Mouse (Mus musculus) stomach, postnatal 0 days (tissue): ENCODE measurements around the gene Tnfrsf4. TPM values are rescaled to one million over a fixed set of nuclear protein-coding genes. Genes with fewer than 3 reads are reported as not detected.
A peak's percentile ranks its signal among the peaks of the same experiment; 100 is the strongest.

Source experiments
- ATAC-seq: fragments of 200-750 bp; cut with Nextera tagmentation; 2 replicates; pipeline ENCODE4 v1.8.0; 2017; ENCODE audit not compliant: low FRiP score, low TSS enrichment
- DNase-seq: peaks from one replicate; pipeline ENCODE4 v3.0.0-alpha.2; 2016; ENCODE audit warnings: low spot score
- H3K27ac ChIP-seq: fragments of 300-500 bp; sonication (generic); replicated peaks from 2 replicates; pipeline ENCODE4 v1.5.1; 2014; ENCODE audit warnings: mild to moderate bottlenecking, control low read depth
- H3K27me3 ChIP-seq: fragments of 300-500 bp; sonication (generic); 2 replicates; pipeline ENCODE4 v1.6.1; 2014; ENCODE audit warnings: low read length; ENCODE audit not compliant: control insufficient read depth, insufficient read depth
- H3K36me3 ChIP-seq: fragments of 300-500 bp; sonication (generic); 2 replicates; pipeline ENCODE4 v1.6.1; 2014; ENCODE audit warnings: low read length, mixed read lengths; ENCODE audit not compliant: control insufficient read depth, insufficient read depth
- H3K4me1 ChIP-seq: fragments of 300-500 bp; sonication (generic); replicated peaks from 2 replicates; pipeline ENCODE4 v1.6.1; 2014; ENCODE audit warnings: antibody characterized with exemption; ENCODE audit not compliant: control insufficient read depth, insufficient read depth
- H3K4me2 ChIP-seq: fragments of 300-500 bp; sonication (generic); replicated peaks from 2 replicates; pipeline ENCODE4 v1.6.1; 2014; ENCODE audit warnings: low read depth, mild to moderate bottlenecking, control low read depth, moderate library complexity
- H3K4me3 ChIP-seq: fragments of 300-500 bp; sonication (generic); 2 replicates; pipeline ENCODE4 v1.5.1; 2014; ENCODE audit warnings: low read depth, low read length, control low read depth
- H3K9ac ChIP-seq: fragments of 300-500 bp; sonication (generic); 2 replicates; pipeline ENCODE4 v1.6.1; 2014; ENCODE audit warnings: mild to moderate bottlenecking, low read length, control low read depth, mixed read lengths
- H3K9me3 ChIP-seq: fragments of 300-500 bp; sonication (generic); 2 replicates; pipeline ENCODE4 v1.6.1; 2016; ENCODE audit warnings: low read length; ENCODE audit not compliant: control insufficient read depth
- CTCF ChIP-seq: IDR thresholded peaks from 2 replicates; pipeline ENCODE4 v1.5.1; 2016; ENCODE audit warnings: antibody characterized with exemption, low read depth, mild to moderate bottlenecking, moderate library complexity
- EP300 ChIP-seq: optimal IDR thresholded peaks from 2 replicates; pipeline ENCODE3; 2016; ENCODE audit warnings: antibody characterized with exemption
- WGBS: fragments of 180-500 bp; shearing (Covaris S2); extraction: QIAGEN DNeasy Blood & Tissue Kit; methylation state at CpG from one replicate; pipeline ENCODE4 v1.1.7; 2014; 5-methylcytosine and 5-hydroxymethylcytosine counted together
- polyA plus RNA-seq: library from polyadenylated mRNA; unstranded; fragments of >200 nt; fragmentation: Nextera tagmentation; extraction: Ambion mirVana; gene quantifications from 2 replicates; pipeline ENCODE4 v1.2.1, GENCODE M21; 2015

Gene Tnfrsf4
- polyA plus RNA-seq, 1 experiment from 2014 or later, result 0.21 TPM

DNA sequence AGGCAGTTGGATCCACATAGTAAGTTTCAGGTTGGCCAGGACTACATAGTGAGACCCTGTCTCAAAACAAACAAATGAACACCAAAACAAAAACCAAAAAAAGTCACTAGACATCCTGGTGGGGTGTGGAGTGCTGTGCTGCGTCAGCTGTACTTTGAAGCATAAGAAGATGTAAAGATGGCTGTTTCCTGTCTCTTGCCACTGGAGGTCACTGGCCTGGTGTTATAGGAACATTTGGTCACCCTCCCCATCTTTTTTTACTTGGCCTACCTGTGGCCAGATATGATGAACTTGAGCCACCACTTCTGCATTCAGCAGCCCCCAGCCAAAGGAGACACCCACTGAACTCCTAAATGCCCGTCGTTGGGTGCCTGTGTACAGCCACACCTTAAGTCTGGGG, 7.7 kb downstream of the Tnfrsf4 start:
- no peak overlapping the region for H3K4me2 ChIP-seq
- H3K27ac ChIP-seq, result no peak overlapping the region
- H3K36me3 ChIP-seq, result no peaks in the 10 kb centered on the region
- no peaks in the 10 kb centered on the region for H3K27me3 ChIP-seq
- WGBS, result 52% methylated on average over 3 of the region's 3 CpGs
- no peaks in the 10 kb centered on the region for H3K4me1 ChIP-seq
- TF ChIP-seq CTCF (no peak), EP300 (no peak)
- H3K4me3 ChIP-seq, result no peak overlapping the region
- no peaks in the 10 kb centered on the region for H3K9me3 ChIP-seq
- H3K9ac ChIP-seq, result no peak overlapping the region
- no peak for ATAC-seq
- DNase-seq, result no peak

DNA sequence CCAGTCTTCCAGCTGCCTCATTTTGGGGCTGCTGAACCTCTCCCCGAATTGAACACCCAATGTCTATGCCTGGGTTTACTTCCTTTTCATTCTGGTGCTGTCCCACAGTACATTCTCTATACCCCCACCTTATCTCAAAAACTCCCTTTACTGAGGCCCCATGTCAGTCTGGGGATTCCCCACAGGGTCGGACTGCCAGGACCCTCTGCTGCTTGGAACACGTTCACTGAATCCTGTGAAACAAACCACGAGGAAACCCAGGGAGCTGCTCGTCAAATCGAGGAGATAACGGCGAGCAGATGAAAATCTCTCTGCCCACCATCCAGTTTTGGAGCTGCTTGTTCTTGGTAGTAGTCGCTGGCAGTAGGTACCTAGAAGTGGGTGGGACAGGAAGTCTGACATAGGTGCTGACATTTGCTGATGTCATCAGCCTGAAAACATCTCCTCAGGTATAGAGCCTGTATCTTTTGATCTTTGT, 8.3 kb downstream of the Tnfrsf4 start:
- Histone ChIP-seq H3K4me1 (no peaks in the 10 kb centered on the region), H3K4me2 (no peak overlapping the region), H3K9me3 (no peaks in the 10 kb centered on the region), H3K9ac (no peak overlapping the region), H3K27me3 (no peaks in the 10 kb centered on the region), H3K27ac (no peak overlapping the region), H3K36me3 (no peaks in the 10 kb centered on the region), H3K4me3 (no peak overlapping the region)
- ATAC-seq (no peak), DNase-seq (no peak)
- TF ChIP-seq EP300 (no peak), CTCF (no peak)
- 50% methylated on average over 9 of the region's 9 CpGs for WGBS

DNA sequence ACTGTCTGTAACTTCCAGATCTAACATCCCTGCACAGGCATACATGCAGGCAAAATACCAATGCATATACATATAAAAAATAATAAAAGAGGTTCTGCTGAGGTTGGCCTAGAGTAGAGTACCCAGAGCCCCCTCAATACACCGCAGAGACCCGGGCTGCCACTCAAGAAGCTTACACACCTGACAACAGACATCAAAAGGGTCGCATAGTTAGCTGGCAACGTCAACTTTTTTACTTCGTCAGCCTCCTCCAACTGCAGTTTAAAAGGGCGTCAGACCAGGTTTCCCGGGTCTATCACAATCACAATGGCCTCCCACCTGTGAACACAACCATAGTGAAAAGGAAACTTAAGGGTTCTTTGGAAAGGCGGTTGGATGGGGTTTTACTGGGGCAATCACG, 9.9 kb downstream of the Tnfrsf4 start:
- WGBS, result 78% methylated on average over 9 of the region's 9 CpGs
- TF ChIP-seq CTCF (no peak), EP300 (no peak)
- no peak for DNase-seq

DNA sequence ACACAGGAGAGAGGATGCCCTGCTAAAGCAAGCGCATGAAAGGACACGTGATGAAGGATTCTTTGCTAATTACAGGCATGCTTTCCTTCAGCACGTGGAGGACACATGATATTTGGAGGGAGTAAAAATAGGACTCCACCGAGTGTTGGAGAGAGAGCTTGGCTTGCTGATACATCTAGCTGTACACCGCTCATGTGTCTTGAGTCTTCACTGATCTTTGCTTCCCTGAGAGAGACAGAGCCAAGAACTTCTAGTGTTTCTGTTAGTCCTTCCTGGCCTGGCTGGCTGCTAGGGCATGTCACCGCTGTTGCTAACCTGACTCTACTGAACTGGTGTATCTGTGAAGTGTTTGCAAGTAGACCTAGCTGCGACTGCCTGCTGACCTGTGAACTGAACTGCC, 10.5 kb downstream of the Tnfrsf4 start:
- Histone ChIP-seq H3K4me3 (no peak overlapping the region), H3K4me1 (no peaks in the 10 kb centered on the region), H3K9ac (no peak overlapping the region), H3K4me2 (no peak overlapping the region), H3K27me3 (no peaks in the 10 kb centered on the region), H3K9me3 (no peaks in the 10 kb centered on the region), H3K27ac (no peak overlapping the region), H3K36me3 (no peaks in the 10 kb centered on the region)
- ATAC-seq (no peak), DNase-seq (no peak)
- TF ChIP-seq EP300, result no peak
- TF ChIP-seq CTCF, result no peak
- WGBS, result 92% methylated on average over 7 of the region's 7 CpGs

More for the DNA sequence above, 9.9 kb downstream of the Tnfrsf4 start:
- Histone ChIP-seq H3K27me3 (no peaks in the 10 kb centered on the region), H3K4me1 (no peaks in the 10 kb centered on the region), H3K9me3 (no peaks in the 10 kb centered on the region), H3K4me2 (no peak overlapping the region), H3K36me3 (no peaks in the 10 kb centered on the region), H3K4me3 (no peak overlapping the region), H3K27ac (no peak overlapping the region), H3K9ac (no peak overlapping the region)
- ATAC-seq, result no peak

DNA sequence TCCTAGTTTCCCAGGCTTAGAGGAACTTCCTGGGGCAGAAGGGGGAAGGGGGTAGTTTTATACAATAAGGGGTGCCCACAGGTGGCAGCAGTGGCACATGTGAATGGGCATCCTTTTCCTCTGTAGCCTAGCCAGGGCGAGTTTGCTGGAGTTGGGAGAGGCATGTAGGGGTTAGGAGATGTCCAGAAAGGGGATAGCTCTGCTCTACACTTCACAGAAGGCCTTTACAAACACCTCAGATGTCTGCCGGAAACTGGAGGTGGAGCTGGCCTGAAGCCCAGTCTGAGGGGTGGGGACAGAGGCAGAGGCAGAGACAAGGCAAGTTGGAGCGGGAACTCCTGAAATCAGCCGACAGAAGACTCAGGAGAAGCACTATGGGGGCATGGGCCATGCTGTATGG, 12.4 kb downstream of the Tnfrsf4 start, which contains the start of gene Tnfrsf18:
TSS of gene Tnfrsf18 (plus strand) at position 152 of the 400 bp plus-strand sequence.
- Histone ChIP-seq H3K9ac (peak within 1 kb of the TSS; percentile 8; the same call in 1 of the 2 replicates), H3K27ac (peak within 1 kb of the TSS; percentile 65), H3K9me3 (no peaks in the 10 kb centered on the region), H3K4me1 (peaks cover 5% of the 10 kb centered on the region), H3K36me3 (no peaks in the 10 kb centered on the region), H3K4me2 (peak within 1 kb of the TSS; percentile 17; the same call in 1 of the 2 replicates), H3K27me3 (no peaks in the 10 kb centered on the region), H3K4me3 (no peak within 1 kb of the TSS)
- DNase-seq, result peak; percentile 79
- WGBS, result 20% methylated on average over 4 of the region's 4 CpGs
- peak; percentile 48 for TF ChIP-seq CTCF
- TF ChIP-seq EP300, result no peak
- peak; percentile 52 for ATAC-seq

DNA sequence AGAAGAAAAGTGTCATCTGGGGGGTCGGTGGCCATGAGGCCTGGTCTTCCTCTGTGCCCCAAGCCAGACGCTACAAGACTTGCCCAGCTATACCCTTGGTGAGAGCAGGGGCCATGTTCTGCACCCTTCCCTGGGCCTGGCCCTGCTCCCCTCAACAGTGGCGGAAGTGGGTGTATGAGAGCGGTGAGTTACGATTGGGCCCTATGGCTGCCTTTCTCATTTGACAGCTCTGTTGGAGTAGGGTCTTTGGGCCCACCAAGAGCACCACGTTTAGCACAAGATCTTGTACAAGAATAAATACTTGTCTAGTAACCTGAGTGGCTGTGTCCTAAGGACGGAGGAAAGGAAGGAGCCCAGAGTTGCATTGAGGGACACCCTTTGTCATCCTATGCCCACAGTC, 14.9 kb downstream of the Tnfrsf4 start:
- Histone ChIP-seq H3K4me2 (no peak overlapping the region), H3K9me3 (no peaks in the 10 kb centered on the region), H3K9ac (no peak overlapping the region), H3K4me1 (peaks cover 10% of the 10 kb centered on the region), H3K27me3 (no peaks in the 10 kb centered on the region), H3K36me3 (no peaks in the 10 kb centered on the region), H3K4me3 (no peak overlapping the region), H3K27ac (no peak overlapping the region)
- no peak for ATAC-seq
- 91% methylated on average over 7 of the region's 7 CpGs for WGBS
- DNase-seq, result no peak
- TF ChIP-seq CTCF (no peak), EP300 (no peak)
